Mouse (Mus musculus) subcutaneous adipose tissue, adult 2 months (tissue): Measurements from ENCODE around the gene Serpinb6b. TPM values are rescaled to one million over a fixed set of nuclear protein-coding genes. Genes with fewer than 3 reads are reported as not detected.

ENCODE experiments used
- polyA plus RNA-seq: library from polyadenylated mRNA; depleted of rRNA; stranded (reverse); fragments of >200 nt; gene quantifications from 2 replicates; pipeline ENCODE4 v1.2.3, GENCODE M21; 2012; ENCODE audit warnings: low replicate concordance; rRNA removed

Gene Serpinb6b
- 4.3 and 7.8 TPM in 2 replicates for polyA plus RNA-seq

GRCm38 (mm10) chr13:32964989-32965811, at the start of gene Serpinb6b:
Serpinb6b (plus strand) TSS chr13:32965209.

GRCm38 (mm10) chr13:33002950-33003349, 37.9 kb downstream of the Serpinb6b start, which contains the start of gene Serpinb9:
Serpinb9 (plus strand) TSS chr13:33003250.

DNA sequence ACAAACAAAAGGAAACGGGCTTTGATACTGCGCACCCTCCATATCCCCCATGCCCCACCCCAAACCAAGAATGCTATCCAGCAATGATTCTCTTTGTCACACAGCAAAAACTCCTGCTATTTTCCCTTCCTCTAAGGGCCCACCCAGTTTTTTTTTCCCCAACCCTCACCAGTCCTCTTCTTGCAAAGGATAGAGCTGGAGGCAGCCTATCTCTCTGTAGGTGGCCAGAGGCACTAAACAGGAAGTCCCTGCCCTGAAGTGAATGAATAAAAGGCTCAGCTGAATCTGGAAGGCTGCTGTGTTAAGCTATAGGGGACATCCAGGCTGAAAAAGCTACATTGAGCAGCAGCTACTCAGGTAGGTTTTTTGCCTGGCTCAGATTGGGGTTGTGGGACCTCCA, 62.2 kb downstream of the Serpinb6b start, which contains the start of gene Serpinb9b:
Serpinb9b (plus strand) TSS at position 173 of the 400 bp plus-strand sequence.

Other genes with a start within 250 kb of the Serpinb6b start
- 0.03 and 0.17 TPM in 2 replicates for gene Mylk4, start 181.3 kb upstream of the Serpinb6b start, polyA plus RNA-seq
- gene Wrnip1, start 163.2 kb upstream of the Serpinb6b start, polyA plus RNA-seq: 19.4 and 43.2 TPM in 2 replicates
- gene D930007J09Rik, start 162.4 kb upstream of the Serpinb6b start, polyA plus RNA-seq: not detected in 2 replicates
- gene Serpinb1a, start 114.0 kb upstream of the Serpinb6b start, polyA plus RNA-seq: 8.1 and 29.2 TPM in 2 replicates
- gene Serpinb1c, start 67.0 kb upstream of the Serpinb6b start, polyA plus RNA-seq: not detected in 2 replicates
- 9.9 and 12.9 TPM in 2 replicates for gene Serpinb9, start 38.0 kb downstream of the Serpinb6b start, polyA plus RNA-seq
- gene Serpinb9b, start 62.2 kb downstream of the Serpinb6b start, polyA plus RNA-seq: 0.21 and 0.30 TPM in 2 replicates
- not detected in 2 replicates for gene Serpinb1b, start 113.4 kb downstream of the Serpinb6b start, polyA plus RNA-seq
- gene Serpinb9c, start 194.5 kb downstream of the Serpinb6b start, polyA plus RNA-seq: not detected in 2 replicates
- gene Serpinb9d, start 227.8 kb downstream of the Serpinb6b start, polyA plus RNA-seq: not detected in 2 replicates